Mouse (Mus musculus): ENCODE measurements around the gene Tmeff1.

DNA sequence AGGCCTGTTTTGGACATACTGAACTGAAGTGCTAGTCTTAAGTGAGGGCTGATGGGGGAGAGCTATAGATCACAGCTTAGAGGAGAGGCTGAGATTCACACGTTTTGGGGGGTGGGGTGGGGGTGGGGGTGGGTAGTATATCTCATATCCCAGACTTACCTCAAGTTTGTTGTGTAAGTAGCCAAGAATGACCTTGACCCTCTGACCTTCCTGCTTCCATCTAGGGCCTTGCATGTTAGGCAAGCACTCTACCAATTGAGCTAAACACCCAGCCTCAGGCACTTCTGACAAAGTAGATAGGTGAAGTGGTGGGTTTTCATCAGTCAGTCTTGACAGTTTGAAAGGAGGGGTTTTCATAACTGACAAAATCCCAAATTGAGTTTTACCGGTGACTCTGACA lies 92.8 kb downstream of the Tmeff1 start:
- TF ChIP-seq CTCF (IDR thresholded peaks at IDR 0.05; ENCODE audit: low read depth) (no peak), EP300 (optimal IDR thresholded peaks at IDR 0.05) (no peak)

Measured in stomach, postnatal 0 days (tissue).